Mouse (Mus musculus) E14TG2a.4 (cell line): ENCODE measurements around the gene Cmtm1.

ENCODE experiments used
- CTCF ChIP-seq: conservative IDR thresholded peaks from 2 replicates; pipeline ENCODE4 v1.5.1; 2014; ENCODE audit warnings: low read length
- NANOG ChIP-seq: IDR thresholded peaks from 2 replicates; pipeline ENCODE4 v1.6.1; 2014; ENCODE audit warnings: borderline replicate concordance, low read length, mixed read lengths

DNA sequence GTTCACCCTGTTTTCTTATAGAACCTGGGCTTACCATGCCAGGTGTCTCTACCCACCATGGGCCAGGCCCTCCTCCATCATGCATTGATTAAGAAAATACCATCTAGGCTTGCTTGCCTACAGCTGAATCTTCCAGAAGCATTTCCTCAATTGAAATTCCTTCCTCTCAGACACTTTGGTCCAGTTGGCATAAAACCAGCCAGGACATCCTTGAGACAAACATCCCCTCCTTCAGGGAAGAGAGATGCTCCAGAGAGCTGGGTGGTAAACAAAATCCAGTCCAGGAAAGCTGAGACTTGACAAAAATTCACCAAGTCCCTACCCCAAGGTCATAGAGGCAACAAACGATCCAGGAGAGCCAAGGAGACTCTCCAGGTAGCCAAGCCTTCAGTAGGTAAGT is 24.3 kb upstream of the Cmtm1 start:
- TF ChIP-seq CTCF = no peak
- TF ChIP-seq NANOG = no peak
